Mouse (Mus musculus) lung, postnatal 0 days (tissue): Measurements from ENCODE around the gene Gm9573.

Experiments
- CTCF ChIP-seq: IDR thresholded peaks from 2 replicates; pipeline ENCODE4 v1.5.1; 2016; ENCODE audit warnings: antibody characterized with exemption, mild to moderate bottlenecking
- EP300 ChIP-seq: IDR thresholded peaks from 2 replicates; pipeline ENCODE4 v1.6.1; 2016; ENCODE audit warnings: antibody characterized with exemption, mild to moderate bottlenecking, control low read depth

GRCm38 (mm10) chr17:35569091-35569944, 57.1 kb downstream of the Gm9573 start:
- TF ChIP-seq CTCF (no peak), EP300 (no peak)
